ENCODE assay signal across 36 mouse cellular contexts in genomic region chr8:84048171-84048570, GRCm38 (mm10). TPM values are rescaled to one million over a fixed set of nuclear protein-coding genes. Genes with fewer than 3 reads are reported as not detected.
"Had no signal": no experiment of that assay in that cellular context is flagged by ENCODE, and none has a peak within 500 bp of the region (broad histone marks: within the 10 kb centered on the region; RNA-seq: fewer than 3 reads in every experiment).

No protein-coding gene starts in this region.

- DNase-seq: gastrocnemius, adult 2 months; gastrocnemius, postnatal 10 days; gastrocnemius, postnatal 25 days; heart, postnatal 14 days; heart, postnatal 4 days; kidney, adult 18-20 months; kidney, adult 8-10 months; kidney, postnatal 10 days; kidney, postnatal 25 days; kidney, postnatal 4 days; liver; liver, embryonic 13.5 days had no signal

- H3K4me3 ChIP-seq: gastrocnemius, adult 2 months; heart, embryonic 10.5 days; heart, embryonic 13.5 days; heart, embryonic 15.5 days; hindbrain, embryonic 10.5 days; hindbrain, embryonic 12.5 days; intestine, embryonic 15.5 days; layer of hippocampus, adult 2 months; left cerebral cortex, adult 2 months; liver, embryonic 13.5 days; liver, embryonic 15.5 days had no signal

- H3K36me3 ChIP-seq: heart, embryonic 10.5 days; heart, embryonic 13.5 days; heart, embryonic 15.5 days; hindbrain, embryonic 10.5 days; hindbrain, embryonic 12.5 days; intestine, embryonic 15.5 days; liver, embryonic 13.5 days; liver, embryonic 15.5 days had no signal

RNA-seq across cellular contexts. Expression of gene Rln3, which starts 3.4 kb away (rescaled TPM):
- total RNA-seq: gastrocnemius, adult 2 months; gastrocnemius, postnatal 10 days; gastrocnemius, postnatal 25 days; gastrocnemius, postnatal 4 days; granulocyte monocyte progenitor cell, adult 5-6 weeks; heart, adult 8-10 months; heart, postnatal 14 days; heart, postnatal 4 days; layer of hippocampus, adult 2 months; layer of hippocampus, postnatal 10 days; layer of hippocampus, postnatal 25 days; left cerebral cortex, adult 2 months; left cerebral cortex, postnatal 14 days; left cerebral cortex, postnatal 36 days had no signal
- polyA plus RNA-seq: frontal cortex, adult 2 months; heart, embryonic 13.5 days; heart, embryonic 15.5 days; heart, postnatal 0 days; hindbrain, embryonic 12.5 days; intestine, postnatal 0 days; kidney, embryonic 14.5 days; kidney, embryonic 16.5 days; limb, embryonic 11.5 days; limb, embryonic 14.5 days; liver, embryonic 11.5 days; liver, embryonic 13.5 days had no signal

RNA-seq across cellular contexts. Expression of gene Palm3, which starts 26.9 kb away (rescaled TPM):
- total RNA-seq: granulocyte monocyte progenitor cell, adult 5-6 weeks had no signal
